Mouse (Mus musculus): Measurements from ENCODE around the gene Derl3. TPM values are rescaled to one million over a fixed set of nuclear protein-coding genes. Genes with fewer than 3 reads are reported as not detected.
A peak's percentile ranks its signal among the peaks of the same experiment; 100 is the strongest.
"Not testable (repeated sequence)": the region's sequence is repeated elsewhere in the genome, so short reads cannot be mapped to it uniquely, and the experiment has no call there.

Gene Derl3
- polyA plus RNA-seq, 1 experiment from 2014 or later, result 2.7 TPM

- H3K36me3 ChIP-seq, result no peaks in the 10 kb centered on the region
- ATAC-seq (ENCODE audit: insufficient number of reproducible peaks, low FRiP score, low TSS enrichment, low read depth), result no peak
- H3K4me2 ChIP-seq, result no peak overlapping the region
- H3K9me3 ChIP-seq, result no peaks in the 10 kb centered on the region
- peaks cover 6% of the 10 kb centered on the region for H3K4me1 ChIP-seq
- H3K4me3 ChIP-seq, result no peak overlapping the region
- H3K9ac ChIP-seq, result no peak overlapping the region
- 71% methylated on average over 3 of the region's 3 CpGs for WGBS
- H3K27me3 ChIP-seq, result no peaks in the 10 kb centered on the region
- H3K27ac ChIP-seq, result no peak overlapping the region
Measured at GRCm38 (mm10) chr10:75878836-75879235, 14.4 kb upstream of the Derl3 start.

GRCm38 (mm10) chr10:75880351-75880750, 12.9 kb upstream of the Derl3 start:
- no peak for ATAC-seq (ENCODE audit: insufficient number of reproducible peaks, low FRiP score, low TSS enrichment, low read depth)
- Histone ChIP-seq H3K9ac (no peak overlapping the region), H3K4me3 (no peak overlapping the region), H3K4me2 (no peak overlapping the region), H3K27ac (no peak overlapping the region), H3K9me3 (no peaks in the 10 kb centered on the region), H3K27me3 (no peaks in the 10 kb centered on the region), H3K4me1 (peaks cover 6% of the 10 kb centered on the region), H3K36me3 (no peaks in the 10 kb centered on the region)
- WGBS, result 93% methylated on average over 10 of the region's 10 CpGs

- no peak overlapping the region for H3K4me2 ChIP-seq
- no peak overlapping the region for H3K9ac ChIP-seq
- 32% methylated on average over 6 of the region's 6 CpGs for WGBS
- 0 out of 2 replicates have a peak overlapping the region, but pooled peaks have one; percentile 8 for H3K27ac ChIP-seq
- no peaks in the 10 kb centered on the region for H3K27me3 ChIP-seq
- no peak for ATAC-seq (ENCODE audit: insufficient number of reproducible peaks, low FRiP score, low TSS enrichment, low read depth)
- H3K36me3 ChIP-seq, result no peaks in the 10 kb centered on the region
- H3K4me3 ChIP-seq, result no peak overlapping the region
- no peaks in the 10 kb centered on the region for H3K9me3 ChIP-seq
- peaks cover 6% of the 10 kb centered on the region for H3K4me1 ChIP-seq
Measured at GRCm38 (mm10) chr10:75880771-75881577, 12.2 kb upstream of the Derl3 start.

- no peak overlapping the region for H3K4me2 ChIP-seq
- no peaks in the 10 kb centered on the region for H3K36me3 ChIP-seq
- peaks cover 6% of the 10 kb centered on the region for H3K4me1 ChIP-seq
- WGBS, result 23% methylated on average over 20 of the region's 20 CpGs
- no peak overlapping the region for H3K4me3 ChIP-seq
- no peaks in the 10 kb centered on the region for H3K9me3 ChIP-seq
- no peak for ATAC-seq (ENCODE audit: insufficient number of reproducible peaks, low FRiP score, low TSS enrichment, low read depth)
- no peaks in the 10 kb centered on the region for H3K27me3 ChIP-seq
- no peak overlapping the region for H3K9ac ChIP-seq
- 0 out of 2 replicates have a peak overlapping the region, but pooled peaks have one; percentile 8 for H3K27ac ChIP-seq
Measured at GRCm38 (mm10) chr10:75881578-75882432, 11.4 kb upstream of the Derl3 start.

GRCm38 (mm10) chr10:75882433-75883231, 10.6 kb upstream of the Derl3 start:
- Histone ChIP-seq H3K27me3 (no peaks in the 10 kb centered on the region), H3K4me1 (peaks cover 6% of the 10 kb centered on the region), H3K27ac (no peak overlapping the region), H3K4me3 (no peak overlapping the region), H3K9ac (no peak overlapping the region), H3K4me2 (peak overlapping the region; percentile 32; the same call in 1 of the 2 replicates), H3K9me3 (no peaks in the 10 kb centered on the region), H3K36me3 (no peaks in the 10 kb centered on the region)
- 8% methylated on average over 15 of the region's 15 CpGs for WGBS
- no peak for ATAC-seq (ENCODE audit: insufficient number of reproducible peaks, low FRiP score, low TSS enrichment, low read depth)

- under 1% methylated on average over 10 of the region's 10 CpGs for WGBS
- Histone ChIP-seq H3K36me3 (no peaks in the 10 kb centered on the region), H3K27me3 (no peaks in the 10 kb centered on the region), H3K4me2 (peak overlapping the region; percentile 32; the same call in 1 of the 2 replicates), H3K9me3 (no peaks in the 10 kb centered on the region), H3K27ac (no peak overlapping the region), H3K4me1 (peaks cover 6% of the 10 kb centered on the region), H3K4me3 (no peak overlapping the region), H3K9ac (no peak overlapping the region)
- ATAC-seq (ENCODE audit: insufficient number of reproducible peaks, low FRiP score, low TSS enrichment, low read depth), result 0 out of 2 replicates have a peak, but pooled peaks have one; percentile 25
Measured at GRCm38 (mm10) chr10:75883232-75883552, 10.0 kb upstream of the Derl3 start.

GRCm38 (mm10) chr10:75884742-75885141, 8.5 kb upstream of the Derl3 start:
- Histone ChIP-seq H3K9ac (no peak overlapping the region), H3K4me1 (peaks cover 12% of the 10 kb centered on the region), H3K36me3 (no peaks in the 10 kb centered on the region), H3K4me2 (no peak overlapping the region), H3K4me3 (no peak overlapping the region), H3K27ac (no peak overlapping the region), H3K9me3 (no peaks in the 10 kb centered on the region), H3K27me3 (no peaks in the 10 kb centered on the region)
- WGBS, result 93% methylated on average over 8 of the region's 8 CpGs
- ATAC-seq (ENCODE audit: insufficient number of reproducible peaks, low FRiP score, low TSS enrichment, low read depth), result no peak

- H3K4me3 ChIP-seq, result not testable (repeated sequence)
- 81% methylated on average over 5 of the region's 5 CpGs for WGBS
Measured at GRCm38 (mm10) chr10:75887504-75887903, 5.7 kb upstream of the Derl3 start.

GRCm38 (mm10) chr10:75889406-75890153, 3.6 kb upstream of the Derl3 start:
- peaks cover 6% of the 10 kb centered on the region; the same call in 1 of the 2 replicates for H3K36me3 ChIP-seq
- no peak overlapping the region for H3K9ac ChIP-seq
- no peaks in the 10 kb centered on the region for H3K9me3 ChIP-seq
- no peaks in the 10 kb centered on the region for H3K27me3 ChIP-seq
- H3K4me1 ChIP-seq, result peaks cover 25% of the 10 kb centered on the region
- no peak overlapping the region for H3K4me2 ChIP-seq
- no peak for ATAC-seq (ENCODE audit: insufficient number of reproducible peaks, low FRiP score, low TSS enrichment, low read depth)
- WGBS, result 43% methylated on average over 8 of the region's 8 CpGs
- no peak overlapping the region for H3K27ac ChIP-seq
- H3K4me3 ChIP-seq, result no peak overlapping the region

More at GRCm38 (mm10) chr10:75887504-75887903, 5.7 kb upstream of the Derl3 start:
- not testable (repeated sequence) for H3K4me2 ChIP-seq; H3K36me3 ChIP-seq; ATAC-seq (ENCODE audit: insufficient number of reproducible peaks, low FRiP score, low TSS enrichment, low read depth); H3K27ac ChIP-seq; H3K9me3 ChIP-seq; H3K27me3 ChIP-seq; H3K9ac ChIP-seq
- peaks cover 15% of the 10 kb centered on the region for H3K4me1 ChIP-seq

GRCm38 (mm10) chr10:75894601-75895000, 1.4 kb downstream of the Derl3 start:
- ATAC-seq (ENCODE audit: insufficient number of reproducible peaks, low FRiP score, low TSS enrichment, low read depth), result no peak
- H3K9ac ChIP-seq, result no peak overlapping the region
- no peaks in the 10 kb centered on the region for H3K9me3 ChIP-seq
- WGBS, result 62% methylated on average over 6 of the region's 6 CpGs
- no peak overlapping the region for H3K27ac ChIP-seq
- H3K27me3 ChIP-seq, result no peaks in the 10 kb centered on the region
- H3K4me1 ChIP-seq, result peaks cover 26% of the 10 kb centered on the region
- no peak overlapping the region for H3K4me2 ChIP-seq
- H3K36me3 ChIP-seq, result peaks cover 50% of the 10 kb centered on the region
- H3K4me3 ChIP-seq, result no peak overlapping the region

- ATAC-seq (ENCODE audit: insufficient number of reproducible peaks, low FRiP score, low TSS enrichment, low read depth), result no peak
- H3K9ac ChIP-seq, result no peak overlapping the region
- H3K27ac ChIP-seq, result no peak overlapping the region
- H3K4me3 ChIP-seq, result no peak overlapping the region
- H3K36me3 ChIP-seq, result peaks cover 57% of the 10 kb centered on the region
- WGBS, result 93% methylated on average over 5 of the region's 5 CpGs
- H3K9me3 ChIP-seq, result no peaks in the 10 kb centered on the region
- no peaks in the 10 kb centered on the region for H3K27me3 ChIP-seq
- peaks cover 21% of the 10 kb centered on the region for H3K4me1 ChIP-seq
- H3K4me2 ChIP-seq, result no peak overlapping the region
Measured at GRCm38 (mm10) chr10:75895730-75896129, 2.5 kb downstream of the Derl3 start.
